Mouse (Mus musculus) retina, postnatal 7 days (tissue): ENCODE measurements around the gene Rnf166.
A peak's percentile ranks its signal among the peaks of the same experiment; 100 is the strongest.

Experiments used
- DNase-seq: peaks from one replicate; pipeline ENCODE4 v3.0.0-alpha.2; 2012; ENCODE audit warnings: low read depth, low spot score

The Rnf166 gene

DNA sequence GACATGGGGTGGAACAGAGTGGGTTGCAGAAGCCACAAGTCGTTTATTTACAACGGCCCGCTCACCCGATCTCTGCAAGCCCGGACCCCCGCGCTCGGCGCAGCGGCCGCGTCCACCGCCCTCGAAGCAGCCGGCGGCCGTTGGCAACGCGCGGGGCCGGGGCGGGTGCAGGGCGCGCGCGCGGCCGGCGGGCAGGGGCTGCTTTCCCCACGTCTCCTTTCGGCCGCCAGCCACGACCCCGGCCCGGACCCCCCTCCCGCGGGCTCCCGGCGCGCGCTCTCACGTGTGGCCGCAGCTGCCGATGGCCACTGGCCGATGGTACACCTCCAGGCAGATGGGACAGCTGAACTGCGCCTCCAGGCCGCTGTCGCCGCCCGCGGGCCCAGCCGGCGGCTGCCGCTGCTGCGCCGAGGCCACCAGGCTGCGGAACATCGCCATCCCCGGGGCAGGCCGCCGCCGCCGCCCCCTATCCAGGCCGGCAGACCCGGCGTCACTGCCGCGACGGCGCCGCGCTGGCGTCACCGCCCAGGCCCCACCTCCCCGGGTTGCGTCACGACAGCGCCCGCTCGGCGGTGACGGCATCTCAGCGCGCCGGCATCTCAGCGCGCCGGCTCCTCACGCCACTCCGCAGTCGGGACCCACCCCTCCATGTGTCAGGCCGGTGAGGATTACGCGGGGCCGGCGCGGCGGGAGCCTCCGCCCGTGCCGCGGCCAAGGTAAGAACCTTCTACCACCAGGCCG lies at the start of gene Rnf166, which contains the start of gene Ctu2:
TSS of gene Rnf166 (minus strand) at position 485 of the 741 bp plus-strand sequence.
TSS of gene Ctu2 (plus strand) at position 564 of the 741 bp plus-strand sequence.
- peak; percentile 90 for DNase-seq

DNA sequence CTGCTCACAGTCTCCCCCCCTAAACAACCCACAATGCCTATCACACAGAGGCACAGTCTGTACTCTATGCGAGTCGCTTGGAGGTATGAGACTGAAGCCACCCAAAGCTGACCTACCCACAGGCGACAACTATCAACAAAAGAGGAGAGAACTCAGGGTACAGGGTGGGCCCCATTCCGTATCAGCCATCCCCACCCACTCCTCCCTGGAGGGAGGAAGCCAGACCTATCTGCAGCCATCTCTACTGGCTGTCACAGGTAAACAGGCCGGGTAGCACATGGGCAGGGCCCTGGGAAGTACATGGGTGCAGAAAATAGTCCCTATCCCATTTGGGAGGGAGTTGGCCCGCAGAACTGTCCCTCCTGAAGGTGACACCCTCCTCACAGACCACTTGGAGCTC lies 49.1 kb upstream of the Rnf166 start:
- no peak for DNase-seq

DNA sequence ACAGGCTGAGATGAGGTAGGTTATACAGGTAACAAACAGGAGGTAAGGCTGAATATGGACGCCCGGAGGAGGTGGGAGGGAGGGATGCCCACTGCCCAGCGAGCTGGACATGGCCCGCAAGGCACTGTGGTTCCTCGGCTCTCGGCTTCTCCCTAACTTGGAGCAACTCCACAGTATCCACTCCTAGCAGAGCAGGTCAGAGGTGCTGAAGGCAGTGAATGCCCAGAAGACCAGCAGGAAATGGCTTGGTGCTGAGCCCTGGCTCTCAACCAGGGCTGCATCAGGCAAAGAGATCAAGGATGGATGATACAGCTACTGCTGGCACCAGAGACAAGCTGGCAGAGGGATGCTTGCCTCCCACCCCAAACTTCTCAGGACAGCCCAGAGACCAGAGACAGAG lies 48.6 kb upstream of the Rnf166 start:
- no peak for DNase-seq

DNA sequence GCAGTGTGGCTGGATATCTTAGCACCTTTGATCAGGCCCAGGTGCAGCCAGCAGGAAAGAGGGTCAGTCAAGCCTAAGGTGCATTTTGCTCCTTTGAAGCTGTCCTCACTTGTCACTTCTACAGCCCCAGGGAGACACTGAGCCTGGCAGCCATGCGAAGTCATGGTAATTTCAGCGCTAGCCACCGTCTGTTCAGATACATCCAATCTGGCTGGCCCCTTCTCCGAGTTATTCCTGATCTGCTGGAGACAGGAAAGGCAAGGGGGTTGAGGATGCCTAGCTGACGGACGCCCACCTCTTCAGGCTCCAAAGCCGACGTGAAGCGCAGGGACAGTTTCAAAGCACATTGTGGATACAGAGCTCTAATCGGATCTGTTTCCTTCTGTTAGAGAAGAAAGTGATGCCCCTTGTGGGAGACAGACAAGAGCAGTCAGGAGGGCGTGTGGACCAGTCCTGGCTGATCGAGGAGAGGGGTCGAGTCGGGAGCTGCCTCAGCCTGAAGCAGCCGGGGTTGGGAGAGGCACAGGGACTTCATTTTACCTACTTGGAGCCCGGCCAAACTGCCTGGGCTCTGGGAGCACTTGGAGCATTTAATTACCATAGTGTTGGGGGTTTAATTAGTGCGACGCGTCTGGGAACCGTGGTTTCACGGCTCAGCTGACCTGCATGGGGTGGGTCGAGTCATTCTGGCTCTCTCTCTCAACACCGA lies 47.9 kb upstream of the Rnf166 start:
- peak; percentile 16 for DNase-seq

DNA sequence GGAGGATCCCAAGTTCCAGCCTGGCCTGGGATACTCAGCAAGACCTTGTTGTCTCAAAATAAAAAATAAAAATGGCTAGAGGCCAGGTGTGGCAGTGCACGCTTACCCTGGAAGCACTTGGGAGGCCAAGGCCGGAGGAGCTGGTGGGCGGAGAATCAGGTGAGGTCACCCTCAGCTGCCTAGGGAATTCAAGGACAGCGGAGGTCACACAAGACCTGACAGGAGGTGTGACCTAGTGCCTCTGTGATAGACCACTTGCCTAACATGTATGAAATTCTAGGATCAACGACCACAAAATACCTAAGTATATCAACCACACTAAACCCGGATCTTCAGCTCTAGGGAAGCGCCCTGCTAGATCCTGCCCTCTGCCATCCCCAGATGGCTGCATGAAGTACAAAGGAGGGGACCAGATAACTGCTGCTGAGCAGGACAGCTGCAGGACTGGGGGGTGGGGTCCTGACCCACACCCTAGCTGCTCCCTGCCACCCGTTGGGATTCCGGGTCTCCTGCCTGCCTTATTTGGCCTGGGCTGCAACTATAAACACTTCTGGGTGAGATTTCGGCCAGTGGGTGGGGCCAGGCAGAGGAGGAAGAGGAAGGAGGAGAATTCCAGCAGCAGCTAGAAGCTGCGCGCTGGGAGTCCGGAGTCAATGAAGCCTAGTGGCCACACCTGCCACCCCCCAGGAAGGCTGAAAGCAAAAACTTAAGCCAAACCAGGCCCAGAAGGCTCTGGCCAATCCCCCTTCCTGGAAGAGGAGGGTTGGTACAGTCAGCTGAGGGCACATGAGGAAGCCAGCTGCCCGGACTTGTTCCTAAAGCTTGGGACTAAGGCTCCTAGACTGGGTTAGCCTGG lies 47.2 kb upstream of the Rnf166 start:
- DNase-seq = no peak

DNA sequence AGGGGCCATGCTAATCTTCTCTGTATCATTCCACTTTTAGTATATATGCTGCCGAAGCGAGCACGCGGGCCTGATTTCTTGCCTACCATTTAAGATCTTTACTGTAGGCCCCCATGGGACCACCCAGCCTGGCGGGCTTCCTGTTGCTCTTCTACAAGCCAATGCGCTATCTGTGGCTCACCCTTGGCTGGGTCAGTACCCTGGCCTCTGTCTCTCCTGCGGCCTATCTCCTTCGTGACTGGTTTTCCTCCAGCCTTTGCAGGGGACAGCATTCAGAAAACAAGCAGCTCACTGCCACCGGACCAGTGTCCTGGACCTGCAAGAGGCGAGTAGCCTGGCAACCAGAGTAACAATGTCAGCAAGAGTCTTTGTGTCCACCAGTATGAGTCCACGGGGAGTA lies 44.7 kb upstream of the Rnf166 start:
- no peak for DNase-seq

DNA sequence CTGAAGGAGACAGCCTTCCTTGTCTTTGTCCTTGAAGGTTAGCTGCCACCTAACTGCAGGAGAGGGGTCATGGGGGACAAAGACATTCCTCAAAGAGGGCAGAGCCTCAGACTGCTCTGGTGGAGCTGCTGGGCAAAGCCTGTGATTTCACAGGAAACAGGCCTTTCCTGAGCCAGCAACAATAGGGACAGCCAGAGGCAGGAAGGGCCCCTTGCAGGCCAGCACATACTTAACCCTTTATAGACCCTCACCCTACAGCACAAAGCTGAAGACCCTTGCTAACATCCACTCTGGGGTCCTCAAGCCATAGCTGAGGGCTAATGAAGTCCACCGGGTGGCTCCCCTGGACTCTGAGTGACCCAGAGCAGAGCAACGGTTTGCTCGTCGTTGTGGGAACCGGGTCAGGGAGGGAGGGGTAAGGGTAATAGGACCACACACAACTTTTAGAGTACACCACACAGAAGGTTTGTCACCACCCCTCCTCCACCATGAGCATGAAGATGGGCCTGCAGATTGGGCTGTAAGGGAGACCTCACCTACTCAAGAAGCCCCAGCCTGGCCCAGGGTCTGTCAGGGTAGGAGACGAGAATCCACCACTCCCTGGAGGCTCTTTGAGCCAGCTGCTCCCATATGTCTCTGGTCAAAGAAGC lies 41.8 kb upstream of the Rnf166 start:
- DNase-seq = no peak

DNA sequence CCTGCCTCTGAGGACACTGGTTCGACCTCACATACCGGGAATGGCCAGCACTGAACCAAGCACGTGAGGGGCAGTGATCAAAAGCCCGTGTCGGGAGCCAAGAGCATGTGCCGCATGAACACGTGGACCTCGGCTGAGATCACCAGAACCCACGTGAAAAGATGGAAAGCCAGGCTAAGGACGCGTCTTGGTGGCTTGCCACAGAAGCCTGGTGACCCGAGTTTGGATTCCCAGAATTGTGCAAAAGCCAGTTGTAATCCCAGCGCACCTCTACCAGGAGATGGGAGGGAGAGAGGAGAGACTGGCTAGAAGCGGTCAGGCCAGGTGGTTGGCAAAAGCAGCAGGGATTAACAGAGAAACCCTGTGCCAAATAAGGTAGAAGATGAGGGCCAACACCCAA lies 39.8 kb upstream of the Rnf166 start:
- DNase-seq = no peak

DNA sequence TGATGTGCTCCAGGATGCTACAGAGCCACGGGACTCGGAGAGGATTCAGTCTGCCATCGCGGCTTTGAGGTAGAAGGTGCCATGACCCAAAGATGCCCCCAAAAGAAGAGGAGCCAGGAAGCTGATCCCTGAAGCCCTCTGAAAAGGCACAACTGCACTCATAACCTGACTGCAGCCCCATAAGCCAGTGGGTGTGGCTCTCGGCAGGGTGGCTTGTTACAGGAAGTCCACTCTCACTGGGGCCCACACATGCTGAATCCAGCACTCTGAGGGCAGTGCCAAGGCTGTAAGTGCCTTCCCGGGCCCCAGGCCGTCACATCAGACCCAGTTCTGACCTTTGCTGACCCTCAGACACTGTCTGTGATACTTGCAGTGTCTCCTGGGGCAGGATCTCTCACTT lies 36.5 kb upstream of the Rnf166 start:
- no peak for DNase-seq

DNA sequence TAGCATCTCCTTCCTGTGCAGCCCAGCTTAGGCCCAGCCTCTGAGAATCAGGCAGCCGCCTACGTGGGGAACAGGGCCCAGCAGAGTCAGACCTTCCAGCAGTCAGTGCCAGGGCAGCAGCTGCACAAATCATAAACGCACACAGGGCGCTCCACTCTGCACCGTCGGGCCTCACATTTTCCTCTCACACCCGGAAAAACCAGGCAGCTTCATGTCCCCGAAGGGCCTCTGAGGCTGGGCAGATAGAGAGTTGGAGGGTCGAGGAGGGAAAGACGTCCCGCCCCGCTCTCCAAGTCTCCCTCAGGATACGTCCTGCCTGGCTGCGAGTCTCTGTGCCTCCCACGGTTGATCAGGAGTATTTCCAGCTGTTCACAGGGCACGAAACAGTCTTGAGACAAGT lies 35.7 kb upstream of the Rnf166 start:
- no peak for DNase-seq

DNA sequence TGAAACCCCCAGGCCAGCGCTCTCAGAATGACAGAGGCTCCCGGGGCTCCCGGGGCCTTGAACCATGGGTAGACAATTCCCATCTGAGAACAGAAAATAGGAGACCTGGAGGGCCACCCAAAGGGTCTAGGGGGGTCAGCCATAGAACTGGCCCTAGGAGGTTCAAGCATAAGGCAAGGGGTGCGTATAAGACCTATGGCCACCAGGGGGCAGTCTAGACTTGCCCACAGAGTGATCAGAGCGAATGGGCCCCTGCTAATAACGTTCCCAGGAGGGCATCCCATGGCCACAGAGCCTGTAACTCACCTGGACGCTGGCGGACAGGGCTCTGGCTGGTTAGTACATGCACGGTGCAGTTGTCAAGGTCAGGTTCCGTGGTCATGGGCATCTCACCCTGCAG lies 25.0 kb upstream of the Rnf166 start:
- DNase-seq = peak; percentile 77

DNA sequence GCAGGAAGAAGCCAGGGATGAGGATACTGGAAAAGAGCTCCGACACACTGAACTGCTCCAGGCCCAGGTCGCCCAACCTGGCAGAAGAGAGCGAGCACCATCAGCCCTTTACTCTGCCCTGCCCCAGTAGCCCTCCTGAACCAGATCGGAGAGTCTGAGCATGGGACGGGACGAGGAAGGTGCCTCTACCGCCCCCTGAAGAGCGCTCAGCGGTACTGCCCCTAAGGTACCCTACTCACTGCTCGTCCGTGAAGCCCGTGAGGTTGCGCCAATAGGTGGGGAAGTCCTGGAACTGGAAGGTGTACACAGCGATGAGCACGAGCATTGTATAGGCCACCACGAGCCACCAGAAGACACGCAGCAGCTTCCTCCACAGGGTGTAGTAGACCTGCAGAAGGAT lies 22.0 kb upstream of the Rnf166 start:
- no peak for DNase-seq

DNA sequence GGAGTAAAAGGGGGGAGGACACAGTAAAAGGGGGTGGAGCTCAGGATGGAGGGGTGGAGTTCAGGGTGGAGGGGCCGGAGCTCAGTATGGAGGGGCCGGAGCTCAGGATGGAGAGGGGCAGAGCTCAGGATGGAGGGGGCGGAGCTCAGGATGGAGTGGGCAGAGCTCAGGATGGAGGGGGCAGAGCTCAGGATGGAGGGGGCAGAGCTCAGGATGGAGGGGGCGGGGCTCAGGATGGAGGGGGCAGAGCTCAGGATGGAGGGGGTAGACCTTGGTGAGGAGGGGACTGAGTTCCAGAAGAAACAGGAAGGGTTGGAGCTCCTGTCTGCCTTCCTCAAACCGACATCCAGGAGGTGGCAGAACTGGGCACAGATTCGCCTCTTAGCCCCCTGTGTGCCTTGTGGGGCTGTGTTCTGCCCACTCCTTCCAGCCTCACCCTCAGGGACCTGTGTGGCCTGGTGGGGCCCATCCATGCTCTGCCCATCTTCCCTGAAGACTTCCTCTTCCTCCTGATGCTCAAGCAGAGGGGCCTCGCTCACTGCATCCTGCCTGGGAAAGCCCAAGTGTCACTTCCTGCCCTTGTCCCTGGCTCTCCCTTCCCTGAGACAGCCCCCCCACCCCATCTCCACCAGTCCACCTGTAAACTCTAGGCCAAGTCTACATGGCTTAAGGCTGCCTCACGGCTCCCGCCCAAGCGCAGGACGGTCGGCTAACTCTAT lies 21.3 kb upstream of the Rnf166 start:
- no peak for DNase-seq

DNA sequence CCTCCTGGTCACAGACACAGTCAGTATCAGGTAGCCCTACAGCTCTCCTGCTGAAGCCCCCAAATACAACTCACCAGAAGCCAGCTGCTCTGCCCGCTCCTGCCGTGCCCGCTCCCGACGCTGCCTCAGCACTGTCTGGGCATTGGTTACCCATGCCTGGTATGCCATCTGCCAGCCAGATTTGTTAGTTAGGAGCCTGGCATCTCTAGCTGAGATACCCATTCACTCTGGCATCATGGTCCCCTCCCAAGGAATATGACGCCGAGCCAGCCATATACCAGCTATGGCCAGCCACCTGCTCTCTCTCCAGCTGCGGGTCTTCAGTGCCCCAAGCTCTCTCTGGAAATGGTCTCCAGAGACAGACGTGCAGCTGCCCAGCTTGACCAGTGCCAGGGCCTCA lies 12.5 kb upstream of the Rnf166 start:
- no peak for DNase-seq

DNA sequence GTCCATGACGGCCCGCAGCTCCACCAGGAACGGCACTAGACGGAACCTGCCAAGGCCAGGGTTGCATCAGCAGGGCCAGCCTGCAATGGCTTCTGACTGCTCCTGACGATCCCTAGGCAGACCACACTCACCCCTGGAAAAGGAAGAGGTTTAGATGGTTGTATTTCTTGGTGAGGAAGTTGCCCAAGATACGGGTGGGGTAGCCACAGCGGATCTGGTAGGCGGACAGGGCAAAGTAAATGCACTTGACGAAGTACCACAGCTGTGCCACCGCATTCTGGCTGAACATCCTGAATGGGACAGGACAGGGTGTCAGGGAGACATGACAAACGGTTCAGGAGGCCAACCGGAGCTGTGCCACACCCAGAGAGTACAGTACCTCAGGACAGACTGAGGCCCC lies 9.0 kb upstream of the Rnf166 start:
- DNase-seq = no peak

DNA sequence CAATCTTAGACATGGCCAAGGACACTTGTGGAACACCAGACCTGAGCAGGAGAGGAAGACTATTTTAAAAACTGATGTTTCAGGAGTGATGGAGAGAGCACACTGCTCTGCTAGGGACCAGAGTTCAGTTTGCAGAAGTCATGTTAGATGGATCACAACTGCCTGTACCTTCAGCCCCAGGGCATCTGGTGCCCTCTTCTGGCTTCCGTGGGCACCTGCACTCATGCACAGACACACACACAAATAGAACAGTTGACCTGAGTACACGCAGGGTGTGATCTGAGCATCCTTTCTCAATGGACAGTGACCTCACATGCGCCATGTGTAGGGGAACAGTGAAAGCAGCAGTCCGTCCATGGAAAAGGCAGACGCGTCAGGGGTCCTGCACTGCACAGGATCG lies 8.0 kb upstream of the Rnf166 start:
- DNase-seq = no peak

DNA sequence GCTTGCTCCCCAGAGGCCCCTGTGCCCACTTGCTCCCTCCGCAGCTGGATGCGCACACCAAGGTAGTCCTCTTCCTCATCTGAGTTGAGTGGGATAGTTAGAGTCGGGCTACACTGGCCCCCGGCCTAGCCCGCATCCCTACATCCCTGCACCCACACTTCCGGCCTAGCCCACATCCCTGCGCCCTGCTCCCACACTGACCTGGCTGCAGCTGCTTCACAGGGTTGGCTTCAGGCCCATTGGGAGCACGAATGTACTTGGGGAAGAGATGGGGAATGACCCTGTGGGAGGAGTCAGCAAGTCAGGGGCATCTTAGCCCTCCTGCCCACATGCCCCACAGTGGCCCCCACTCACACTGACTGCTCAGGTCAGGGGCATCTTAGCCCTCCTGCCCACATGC lies 6.6 kb upstream of the Rnf166 start:
- no peak for DNase-seq

DNA sequence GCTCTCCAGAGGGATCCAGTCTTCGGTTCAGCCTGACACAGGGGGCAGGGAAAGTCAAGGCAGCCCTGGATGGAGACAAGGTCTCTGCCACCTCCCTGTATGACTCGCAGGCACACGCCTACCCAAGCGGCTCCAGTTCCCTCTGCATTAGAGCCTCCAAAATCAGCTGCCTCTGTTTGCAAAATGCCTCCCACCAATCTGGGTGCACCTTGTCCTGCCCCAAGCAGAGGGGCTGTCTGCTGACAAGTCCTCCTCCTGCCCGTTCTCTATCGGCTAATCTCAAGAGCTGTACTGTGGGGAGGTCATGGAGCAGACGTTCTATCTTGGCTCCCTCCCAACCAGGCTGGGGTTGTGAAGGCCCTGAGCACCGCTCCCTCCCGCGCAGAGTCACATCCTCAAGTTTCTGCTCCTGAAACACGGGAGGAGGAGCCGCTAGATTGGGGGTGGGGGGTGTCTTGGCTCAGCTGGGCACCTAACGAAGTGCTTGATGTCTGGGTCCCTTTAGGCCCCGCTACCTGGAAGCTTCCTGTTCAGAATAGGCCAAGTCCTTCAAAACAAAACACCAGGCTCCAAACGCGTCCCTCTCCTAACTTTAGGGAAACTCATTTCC lies 808 bp downstream of the Rnf166 start:
- DNase-seq = no peak

DNA sequence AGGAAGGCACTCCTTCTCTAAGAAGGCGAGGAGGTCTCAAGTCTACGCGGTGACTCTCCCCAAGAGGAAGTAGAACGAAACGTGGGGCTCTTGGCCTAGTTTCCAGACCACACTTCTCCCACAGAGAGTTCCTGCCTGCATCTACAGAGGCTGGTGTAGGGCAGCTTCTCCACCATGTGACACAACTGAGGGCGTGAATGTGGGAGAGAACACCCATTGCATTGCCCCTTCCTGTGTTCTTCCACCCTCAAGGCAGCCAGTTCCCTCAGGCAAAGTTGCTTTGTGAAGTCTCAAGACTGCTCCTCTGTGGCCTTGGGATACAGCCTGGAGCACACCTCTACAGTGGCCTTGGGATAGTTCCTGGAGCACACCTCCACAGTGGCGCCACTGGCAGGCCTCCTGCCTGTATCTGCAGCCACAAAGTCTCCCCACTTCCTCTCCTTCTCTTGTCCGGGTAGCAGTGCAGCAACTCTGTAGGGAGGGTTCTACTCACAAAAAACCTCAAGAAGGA lies 1.9 kb downstream of the Rnf166 start:
- DNase-seq = no peak

DNA sequence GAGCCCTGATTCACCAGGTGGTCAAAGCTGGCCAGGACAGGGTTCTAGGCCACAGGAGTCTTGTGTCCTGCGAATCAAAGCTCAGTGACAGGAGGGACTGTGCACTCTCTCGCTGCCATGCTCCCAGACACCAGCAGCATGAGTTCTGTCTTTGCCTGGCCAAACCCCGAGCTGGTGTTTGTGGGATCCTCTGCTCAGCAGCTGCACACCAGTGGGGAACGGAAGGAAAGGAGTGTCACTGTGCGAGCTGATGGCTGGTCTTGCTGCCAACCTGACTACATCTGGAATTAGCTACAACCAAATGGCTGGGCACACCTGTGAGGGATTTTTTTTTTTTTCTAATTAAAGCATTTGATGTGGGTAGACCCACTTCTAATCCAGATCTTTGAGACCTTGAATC lies 5.2 kb downstream of the Rnf166 start:
- DNase-seq = no peak

DNA sequence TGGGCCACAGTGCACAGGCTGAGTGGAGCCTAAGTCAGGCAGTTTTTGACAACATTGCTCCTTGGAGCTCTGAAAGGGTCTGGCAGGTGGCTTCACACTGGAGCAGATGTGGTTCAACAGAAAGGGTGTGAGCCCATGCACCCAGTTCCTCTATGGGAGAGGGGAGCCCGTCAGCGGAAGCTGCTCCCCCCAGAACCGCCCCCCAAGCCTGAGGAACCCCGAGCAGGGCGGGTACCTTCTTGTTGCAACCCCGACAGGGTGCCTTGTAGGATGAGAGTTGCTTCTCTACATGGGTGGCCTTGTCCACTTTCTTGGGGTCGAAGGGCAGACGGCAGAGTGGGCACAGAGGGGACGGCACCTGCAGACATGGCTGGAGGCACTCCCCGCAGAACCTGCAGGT lies 5.9 kb downstream of the Rnf166 start:
- DNase-seq = no peak
